Comparison of ENCODE assay signal across 24 mouse cellular contexts in genomic region chr1:185426583-185426982, GRCm38 (mm10). TPM values are rescaled to one million over a fixed set of nuclear protein-coding genes. Genes with fewer than 3 reads are reported as not detected.
DNase-seq lines count a peak whose midpoint lies in the region; ATAC-seq and TF ChIP-seq lines count a peak whose summit lies in the region.
"Had no signal": no experiment of that assay in that cellular context is flagged by ENCODE, and none has a peak within 500 bp of the region (broad histone marks: within the 10 kb centered on the region; RNA-seq: fewer than 3 reads in every experiment).

No protein-coding gene starts in this region.

- no peak for TF ChIP-seq POLR2A in liver, adult 2 months (IDR thresholded peaks at IDR 0.05; ENCODE audit: extremely low read depth, insufficient read depth, low read length)
- TF ChIP-seq POLR2A in myocyte (IDR thresholded peaks at IDR 0.05; ENCODE audit: insufficient read length, low read depth) = peak; percentile 29

- H3K4me1 ChIP-seq in liver, adult 2 months (ENCODE audit: control insufficient read depth, insufficient read depth, low read length) = peaks cover 7% of the 10 kb centered on the region; the same call in 1 of the 2 replicates
- H3K4me1 ChIP-seq in liver, postnatal 0 days (ENCODE audit: insufficient read depth) = no peaks in the 10 kb centered on the region
- H3K4me1 ChIP-seq in liver, embryonic 12.5 days = peaks cover 12% of the 10 kb centered on the region
- 0 out of 2 replicates have a peak, but pooled peaks cover 4% of the 10 kb centered on the region for H3K4me1 ChIP-seq in intestine, embryonic 16.5 days (ENCODE audit: control insufficient read depth, insufficient read depth, low read length)

- peaks cover 45% of the 10 kb centered on the region for H3K36me3 ChIP-seq in liver, adult 2 months (ENCODE audit: control insufficient read depth, insufficient read depth, low read length)
- peaks cover 54% of the 10 kb centered on the region for H3K36me3 ChIP-seq in liver, postnatal 0 days (replicated peaks; ENCODE audit: insufficient read depth, low read length)
- H3K36me3 ChIP-seq in liver, embryonic 12.5 days = peaks cover 86% of the 10 kb centered on the region
- H3K36me3 ChIP-seq in myocyte (ENCODE audit: control insufficient read depth, insufficient read depth) = peaks cover 80% of the 10 kb centered on the region
- peaks cover 14% of the 10 kb centered on the region for H3K36me3 ChIP-seq in intestine, embryonic 16.5 days (ENCODE audit: control insufficient read depth, insufficient read depth, low read length)

- DNase-seq in adrenal gland, postnatal 10 days = peak; percentile 7
- DNase-seq in adrenal gland, postnatal 14 days = no peak
- peak; percentile 75 for DNase-seq in liver, adult 2 months (ENCODE audit: extremely low read depth, low read depth, low spot score)
- no peak for DNase-seq in liver
- DNase-seq in liver, postnatal 0 days = no peak
- DNase-seq: adrenal gland, adult 2 months; adrenal gland, adult 8-10 months; adrenal gland, postnatal 25 days; adrenal gland, postnatal 36 days; B cell, adult 2 months; cerebellum, adult 11 months; cerebellum, adult 11-12 months; cerebellum, adult 18-20 months; cerebellum, adult 2 months had no signal

- H3K27ac ChIP-seq in liver, adult 2 months (replicated peaks; ENCODE audit: insufficient read depth, low read depth, low read length) = no peak overlapping the region
- H3K27ac ChIP-seq in liver, postnatal 0 days (ENCODE audit: low read depth) = no peak overlapping the region
- H3K27ac ChIP-seq in liver, embryonic 12.5 days = no peak overlapping the region
- no peak overlapping the region for H3K27ac ChIP-seq in intestine, embryonic 16.5 days (ENCODE audit: low read length)

- no peaks in the 10 kb centered on the region for H3K27me3 ChIP-seq in liver, adult 2 months (ENCODE audit: control insufficient read depth, insufficient read depth, low read length)
- H3K27me3 ChIP-seq in liver, postnatal 0 days (ENCODE audit: insufficient read depth, low read length) = no peaks in the 10 kb centered on the region
- no peaks in the 10 kb centered on the region for H3K27me3 ChIP-seq in liver, embryonic 12.5 days (replicated peaks)
- H3K27me3 ChIP-seq in myocyte (ENCODE audit: control insufficient read depth, insufficient read depth, insufficient read length) = no peaks in the 10 kb centered on the region
- H3K27me3 ChIP-seq in intestine, embryonic 16.5 days (replicated peaks; ENCODE audit: control insufficient read depth, insufficient read depth, low read length) = no peaks in the 10 kb centered on the region
- H3K27me3 ChIP-seq: CH12.LX, Patski had no signal

- H3K9me3 ChIP-seq in liver, postnatal 0 days (ENCODE audit: low read length) = no peaks in the 10 kb centered on the region
- H3K9me3 ChIP-seq in liver, embryonic 12.5 days (replicated peaks) = no peaks in the 10 kb centered on the region
- H3K9me3 ChIP-seq in intestine, embryonic 16.5 days (ENCODE audit: control insufficient read depth, low read length) = no peaks in the 10 kb centered on the region
- H3K9me3 ChIP-seq: G1E had no signal

- WGBS in liver, adult 2 months = 42% methylated on average over 5 of the region's 5 CpGs
- 83% methylated on average over 5 of the region's 5 CpGs for WGBS in liver, postnatal 0 days (ENCODE audit: insufficient replicate concordance)
- 87% methylated on average over 5 of the region's 5 CpGs for WGBS in liver, embryonic 12.5 days (ENCODE audit: insufficient replicate concordance)
- 87% methylated on average over 5 of the region's 5 CpGs for WGBS in intestine, embryonic 16.5 days

- H3K9ac ChIP-seq in liver, adult 2 months (ENCODE audit: low read depth, low read length) = no peak overlapping the region
- no peak overlapping the region for H3K9ac ChIP-seq in liver, postnatal 0 days (replicated peaks)
- no peak overlapping the region for H3K9ac ChIP-seq in liver, embryonic 12.5 days
- no peak overlapping the region for H3K9ac ChIP-seq in intestine, embryonic 16.5 days (ENCODE audit: low read depth, low read length)

- H3K79me2 ChIP-seq in liver, adult 2 months (ENCODE audit: control insufficient read depth, insufficient read depth, low read length) = no peaks in the 10 kb centered on the region
- H3K79me2 ChIP-seq in myocyte (ENCODE audit: control insufficient read depth, insufficient read depth) = no peaks in the 10 kb centered on the region

- no peak overlapping the region for H3K4me2 ChIP-seq in liver, postnatal 0 days (ENCODE audit: low read depth, low read length)
- no peak overlapping the region for H3K4me2 ChIP-seq in liver, embryonic 12.5 days
- no peak overlapping the region for H3K4me2 ChIP-seq in myocyte (ENCODE audit: low read depth)
- no peak overlapping the region for H3K4me2 ChIP-seq in intestine, embryonic 16.5 days (ENCODE audit: low read depth, low read length)

- H3K4me3 ChIP-seq in liver, adult 2 months (ENCODE audit: insufficient read depth, low read depth, low read length) = no peak overlapping the region
- H3K4me3 ChIP-seq in liver, postnatal 0 days (ENCODE audit: low read depth, low read length) = no peak overlapping the region
- no peak overlapping the region for H3K4me3 ChIP-seq in liver, embryonic 12.5 days
- H3K4me3 ChIP-seq in myocyte = no peak overlapping the region
- no peak overlapping the region for H3K4me3 ChIP-seq in intestine, embryonic 16.5 days (ENCODE audit: low read length)

- peak; percentile 53; the same call in 1 of the 2 replicates for ATAC-seq in liver, postnatal 0 days
- ATAC-seq in liver, embryonic 12.5 days = no peak
- no peak for ATAC-seq in intestine, embryonic 16.5 days
- ATAC-seq: activated CD4-positive, CD25-positive, alpha-beta regulatory T cell, adult 4 months; CD4-positive, CD25-positive, alpha-beta regulatory T cell, adult 4 months; Patski had no signal

- H3ac ChIP-seq in myocyte (ENCODE audit: control insufficient read depth, insufficient read length) = no peak overlapping the region

- TF ChIP-seq CTCF in liver, adult 2 months (IDR thresholded peaks at IDR 0.05; ENCODE audit: low read depth, low read length) = no peak
- no peak for TF ChIP-seq CTCF in liver, postnatal 0 days (IDR thresholded peaks at IDR 0.05; ENCODE audit: low read depth)

- TF ChIP-seq EP300 in liver, postnatal 0 days (IDR thresholded peaks at IDR 0.05; ENCODE audit: low read depth) = no peak

TF ChIP-seq in myocyte, 11 proteins besides CTCF, POLR2A, EP300 and RAD21:
- no peak for TF ChIP-seq TCF3 (IDR thresholded peaks at IDR 0.05; ENCODE audit: insufficient read length, low read depth)
- peak; percentile 66 for TF ChIP-seq POLR2AphosphoS2 (IDR thresholded peaks at IDR 0.05; ENCODE audit: insufficient read length, low read depth)

RNA-seq across cellular contexts. Expression of gene Slc30a10, which starts 28.1 kb away (rescaled TPM):
- total RNA-seq in adrenal gland, postnatal 10 days (2021) = 1 to 10 TPM; 1.1 to 2.4 TPM
- total RNA-seq in adrenal gland, postnatal 14 days (2021) = 0.19 and 1.0 TPM in 2 replicates
- total RNA-seq in liver, adult 2 months (2014; rRNA removed) = 7.6 and 9.2 TPM in 2 replicates
- polyA plus RNA-seq in liver, adult 2 months (2012; rRNA removed) = 23.5 and 26.6 TPM in 2 replicates
- polyA plus RNA-seq in liver, postnatal 0 days (2015; fragmentation: Nextera tagmentation; extraction: Ambion mirVana) = 8.0 and 9.1 TPM in 2 replicates
- 17.6 and 18.5 TPM in 2 replicates for polyA plus RNA-seq in liver, embryonic 12.5 days (2016; fragmentation: Nextera tagmentation; extraction: Ambion mirVana)
- not detected for polyA plus RNA-seq in myocyte (2012; fragmentation: generic; extraction: Trizol)
- 3.0 and 3.7 TPM in 2 replicates for polyA plus RNA-seq in intestine, embryonic 16.5 days (2015; fragmentation: Nextera tagmentation; extraction: Ambion mirVana)
- total RNA-seq: adrenal gland, adult 18-20 months; adrenal gland, adult 8-10 months; adrenal gland, postnatal 25 days; CH12.LX had no signal
- polyA plus RNA-seq: activated CD4-positive, CD25-positive, alpha-beta regulatory T cell, adult 4 months; adrenal gland, adult 2 months; C2C12; CD4-positive, CD25-positive, alpha-beta regulatory T cell, adult 4 months; Patski had no signal

Comparison
In these comparisons a context has a peak if more than half of its experiments do, and no peak if none do; other contexts are left out.
1. DNase-seq: peak in adrenal gland, postnatal 10 days (single experiment) and liver, adult 2 months (single experiment); none in adrenal gland, postnatal 14 days (single experiment), liver (single experiment) and liver, postnatal 0 days (single experiment).